Mouse (Mus musculus) ES-E14 (cell line): ENCODE measurements at regions not wholly inside any gene's neighbourhood (a gene's known extent, or its start where the extent isn't known, plus 50 kb on each side); places are given as distances from the start of the nearest gene placed in this dataset.

Experiments used
- CHD2 ChIP-seq: IDR thresholded peaks from 2 replicates; pipeline ENCODE4 v1.6.1; 2014; ENCODE audit warnings: mild to moderate bottlenecking, low read depth, low read length, inconsistent platforms
- HCFC1 ChIP-seq: IDR thresholded peaks from 2 replicates; pipeline ENCODE4 v1.6.1; 2012; ENCODE audit warnings: low read length, inconsistent platforms, borderline replicate concordance; ENCODE audit not compliant: insufficient read depth
- MAFK ChIP-seq: IDR thresholded peaks from 2 replicates; pipeline ENCODE4 v1.6.1; 2014; ENCODE audit warnings: mild to moderate bottlenecking, low read depth, low read length, inconsistent platforms; ENCODE audit not compliant: insufficient read depth
- ZC3H11A ChIP-seq: IDR thresholded peaks from 2 replicates; pipeline ENCODE4 v1.6.1; 2012; ENCODE audit warnings: low read depth, mild to moderate bottlenecking, inconsistent platforms, low read length, borderline replicate concordance
- ZNF384 ChIP-seq: IDR thresholded peaks from 2 replicates; pipeline ENCODE4 v1.6.1; 2012; ENCODE audit warnings: low read depth, low read length, inconsistent platforms

DNA sequence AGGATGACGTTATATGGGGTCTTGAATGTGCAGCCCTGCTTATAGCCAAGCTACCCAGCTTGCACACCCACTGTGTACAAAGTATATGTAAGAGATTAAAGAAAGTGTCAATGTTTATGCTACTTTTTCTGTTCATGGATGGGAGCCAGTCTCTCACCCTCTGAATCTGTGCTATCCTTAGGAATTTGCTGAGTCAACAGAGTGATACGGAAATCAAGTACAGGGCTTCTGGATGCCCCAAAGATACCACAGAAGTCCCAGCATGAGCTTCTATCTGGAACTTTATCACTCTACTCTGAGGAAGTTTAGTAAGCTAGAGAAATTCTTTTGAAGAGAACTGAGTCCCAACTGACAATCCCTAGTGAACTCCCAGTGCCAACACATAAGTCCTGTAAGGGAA is 195.9 kb downstream of the Gm826 start:
- TF ChIP-seq ZC3H11A (no peak), CHD2 (no peak), MAFK (peak; percentile 61), ZNF384 (no peak), HCFC1 (no peak)
